Mouse (Mus musculus): ENCODE data around the gene Zbtb46.

The Zbtb46 gene

GRCm38 (mm10) chr2:181363946-181364345, 95.3 kb downstream of the Zbtb46 start:
- no peak for DNase-seq

- DNase-seq = no peak
Measured at GRCm38 (mm10) chr2:181356780-181357179, 102.4 kb downstream of the Zbtb46 start.

GRCm38 (mm10) chr2:181342766-181343165, 116.5 kb downstream of the Zbtb46 start:
- no peak for DNase-seq

- DNase-seq = no peak
Measured at GRCm38 (mm10) chr2:181340426-181340825, 118.8 kb downstream of the Zbtb46 start.
